Mouse (Mus musculus) thymus, adult 2 months (tissue): ENCODE results near the gene Gm853. TPM values are rescaled to one million over a fixed set of nuclear protein-coding genes. Genes with fewer than 3 reads are reported as not detected.

ENCODE experiments used
- DNase-seq: peaks from one replicate; pipeline ENCODE4 v3.0.0; 2021
- H3K27ac ChIP-seq: fragments of 200-500 bp; 2 replicates; pipeline ENCODE4 v1.5.1; 2012; ENCODE audit warnings: low read length, control low read depth; ENCODE audit not compliant: control insufficient read depth, insufficient read depth
- H3K27me3 ChIP-seq: fragments of 200-500 bp; 2 replicates; pipeline ENCODE4 v1.6.1; 2012; ENCODE audit warnings: mild to moderate bottlenecking, low read length, moderate library complexity, mixed read lengths; ENCODE audit not compliant: control insufficient read depth, insufficient read depth
- H3K36me3 ChIP-seq: fragments of 200-500 bp; 2 replicates; pipeline ENCODE4 v1.6.1; 2012; ENCODE audit warnings: mild to moderate bottlenecking, low read length, moderate library complexity; ENCODE audit not compliant: control insufficient read depth, insufficient read depth
- H3K4me1 ChIP-seq: fragments of 200-500 bp; replicated peaks from 2 replicates; pipeline ENCODE4 v1.6.1; 2012; ENCODE audit warnings: low read length; ENCODE audit not compliant: control insufficient read depth, insufficient read depth
- H3K4me3 ChIP-seq: fragments of 200-500 bp; 2 replicates; pipeline ENCODE4 v1.5.1; 2012; ENCODE audit warnings: mild to moderate bottlenecking, low read length, control low read depth, moderate library complexity; ENCODE audit not compliant: control insufficient read depth, insufficient read depth
- CTCF ChIP-seq: fragments of 200-500 bp; IDR thresholded peaks from 2 replicates; pipeline ENCODE4 v1.5.1; 2012; ENCODE audit warnings: mild to moderate bottlenecking, control low read depth, low read length, moderate library complexity, borderline replicate concordance; ENCODE audit not compliant: control insufficient read depth, poor library complexity, insufficient read depth; ENCODE audit errors: extremely low read depth
- POLR2A ChIP-seq: fragments of 200-500 bp; IDR thresholded peaks from 2 replicates; pipeline ENCODE4 v1.6.1; 2012; ENCODE audit warnings: mild to moderate bottlenecking, low read length, control low read depth, moderate library complexity; ENCODE audit not compliant: control insufficient read depth, poor library complexity, insufficient read depth; ENCODE audit errors: extremely low read depth
- WGBS: fragments of 180-500 bp; shearing (Covaris S2); methylation state at CpG from one replicate; pipeline ENCODE4 v1.1.7; 2018; 5-methylcytosine and 5-hydroxymethylcytosine counted together
- polyA plus RNA-seq: library from polyadenylated mRNA; depleted of rRNA; stranded (reverse); fragments of >200 nt; gene quantifications from 2 replicates; pipeline ENCODE4 v1.2.3, GENCODE M21; 2012; rRNA removed

The Gm853 gene
- polyA plus RNA-seq, result 0.13 and 0.32 TPM in 2 replicates

- TF ChIP-seq CTCF (no peak), POLR2A (no peak)
- 69% methylated on average over 4 of the region's 4 CpGs for WGBS
- DNase-seq, result no peak
- Histone ChIP-seq H3K36me3 (no peaks in the 10 kb centered on the region), H3K27me3 (no peaks in the 10 kb centered on the region), H3K4me3 (no peak within 1 kb of the TSS), H3K4me1 (no peaks in the 10 kb centered on the region), H3K27ac (no peak within 1 kb of the TSS)
Measured at GRCm38 (mm10) chr4:130222179-130222578, at the start of gene Gm853. Gene Gm853, minus strand, starts transcription at chr4:130222401.

- 48% methylated on average over 6 of the region's 6 CpGs for WGBS
- H3K36me3 ChIP-seq, result no peaks in the 10 kb centered on the region
- no peak overlapping the region for H3K27ac ChIP-seq
- H3K27me3 ChIP-seq, result peaks cover 13% of the 10 kb centered on the region
- no peak overlapping the region for H3K4me3 ChIP-seq
- TF ChIP-seq CTCF, result no peak
- no peak for TF ChIP-seq POLR2A
- no peaks in the 10 kb centered on the region for H3K4me1 ChIP-seq
- DNase-seq, result no peak
Measured at GRCm38 (mm10) chr4:130270611-130271347, 48.6 kb upstream of the Gm853 start.

- 84% methylated on average over 8 of the region's 8 CpGs for WGBS
- Histone ChIP-seq H3K36me3 (no peaks in the 10 kb centered on the region), H3K4me3 (no peak overlapping the region), H3K4me1 (no peaks in the 10 kb centered on the region), H3K27ac (no peak overlapping the region), H3K27me3 (peaks cover 13% of the 10 kb centered on the region)
- no peak for DNase-seq
- no peak for TF ChIP-seq POLR2A
- TF ChIP-seq CTCF, result no peak
Measured at GRCm38 (mm10) chr4:130270089-130270488, 47.9 kb upstream of the Gm853 start.

- H3K27ac ChIP-seq, result no peak overlapping the region
- no peak overlapping the region for H3K4me3 ChIP-seq
- peaks cover 5% of the 10 kb centered on the region; the same call in 1 of the 2 replicates for H3K27me3 ChIP-seq
- DNase-seq, result no peak
- TF ChIP-seq CTCF (no peak), POLR2A (no peak)
- H3K36me3 ChIP-seq, result no peaks in the 10 kb centered on the region
- WGBS, result 90% methylated on average over 10 of the region's 10 CpGs
- no peaks in the 10 kb centered on the region for H3K4me1 ChIP-seq
Measured at GRCm38 (mm10) chr4:130268736-130269135, 46.5 kb upstream of the Gm853 start.

GRCm38 (mm10) chr4:130267069-130267468 is 44.9 kb upstream of the Gm853 start:
- no peak overlapping the region for H3K4me3 ChIP-seq

GRCm38 (mm10) chr4:130266601-130267000 is 44.4 kb upstream of the Gm853 start:
- H3K27ac ChIP-seq, result no peak overlapping the region
- TF ChIP-seq POLR2A, result no peak
- no peak for TF ChIP-seq CTCF
- WGBS, result 81% methylated on average over 9 of the region's 9 CpGs
- H3K27me3 ChIP-seq, result no peaks in the 10 kb centered on the region
- H3K4me3 ChIP-seq, result no peak overlapping the region
- H3K36me3 ChIP-seq, result no peaks in the 10 kb centered on the region
- H3K4me1 ChIP-seq, result no peaks in the 10 kb centered on the region
- DNase-seq, result no peak

More at GRCm38 (mm10) chr4:130267069-130267468, 44.9 kb upstream of the Gm853 start:
- Histone ChIP-seq H3K36me3 (no peaks in the 10 kb centered on the region), H3K4me1 (no peaks in the 10 kb centered on the region), H3K27me3 (no peaks in the 10 kb centered on the region), H3K27ac (no peak overlapping the region)
- no peak for DNase-seq
- TF ChIP-seq CTCF (no peak), POLR2A (no peak)
- 91% methylated on average over 7 of the region's 7 CpGs for WGBS
